Mouse (Mus musculus) hindbrain, embryonic 13.5 days (tissue): ENCODE data around the gene Cyld. TPM values are rescaled to one million over a fixed set of nuclear protein-coding genes. Genes with fewer than 3 reads are reported as not detected.

ENCODE experiments used
- ATAC-seq: fragments of 200-750 bp; cut with Nextera tagmentation; 2 replicates; pipeline ENCODE4 v1.8.0; 2017; ENCODE audit warnings: moderate TSS enrichment; ENCODE audit not compliant: low FRiP score
- H3K27ac ChIP-seq: fragments of 300-500 bp; sonication (generic); 2 replicates; pipeline ENCODE4 v1.5.1; 2015; ENCODE audit warnings: inconsistent platforms, mild to moderate bottlenecking, moderate library complexity
- H3K27me3 ChIP-seq: fragments of 300-500 bp; sonication (generic); 2 replicates; pipeline ENCODE4 v1.6.1; 2015; ENCODE audit warnings: mild to moderate bottlenecking, inconsistent platforms
- H3K36me3 ChIP-seq: fragments of 300-500 bp; sonication (generic); 2 replicates; pipeline ENCODE4 v1.6.1; 2015; ENCODE audit warnings: mild to moderate bottlenecking, inconsistent platforms
- H3K4me1 ChIP-seq: fragments of 300-500 bp; sonication (generic); replicated peaks from 2 replicates; pipeline ENCODE4 v1.6.1; 2015; ENCODE audit warnings: inconsistent platforms
- H3K4me2 ChIP-seq: fragments of 300-500 bp; sonication (generic); 2 replicates; pipeline ENCODE4 v1.6.1; 2015; ENCODE audit warnings: inconsistent platforms, mild to moderate bottlenecking, moderate library complexity
- H3K4me3 ChIP-seq: fragments of 300-500 bp; sonication (generic); 2 replicates; pipeline ENCODE4 v1.5.1; 2015; ENCODE audit warnings: mild to moderate bottlenecking, inconsistent platforms
- H3K9ac ChIP-seq: fragments of 300-500 bp; sonication (generic); 2 replicates; pipeline ENCODE4 v1.6.1; 2015; ENCODE audit warnings: mild to moderate bottlenecking, inconsistent platforms
- H3K9me3 ChIP-seq: fragments of 300-500 bp; sonication (generic); 2 replicates; pipeline ENCODE4 v1.6.1; 2016; ENCODE audit warnings: inconsistent platforms
- WGBS: fragments of 180-500 bp; shearing (Covaris S2); methylation state at CpG from one replicate; pipeline ENCODE4 v1.1.7; 2015; 5-methylcytosine and 5-hydroxymethylcytosine counted together
- polyA plus RNA-seq: library from polyadenylated mRNA; unstranded; fragments of >200 nt; fragmentation: Nextera tagmentation; extraction: Ambion mirVana; gene quantifications from 2 replicates; pipeline ENCODE4 v1.2.1, GENCODE M21; 2015

Cyld gene
- polyA plus RNA-seq, 1 experiment from 2014 or later = 16.2 TPM

DNA sequence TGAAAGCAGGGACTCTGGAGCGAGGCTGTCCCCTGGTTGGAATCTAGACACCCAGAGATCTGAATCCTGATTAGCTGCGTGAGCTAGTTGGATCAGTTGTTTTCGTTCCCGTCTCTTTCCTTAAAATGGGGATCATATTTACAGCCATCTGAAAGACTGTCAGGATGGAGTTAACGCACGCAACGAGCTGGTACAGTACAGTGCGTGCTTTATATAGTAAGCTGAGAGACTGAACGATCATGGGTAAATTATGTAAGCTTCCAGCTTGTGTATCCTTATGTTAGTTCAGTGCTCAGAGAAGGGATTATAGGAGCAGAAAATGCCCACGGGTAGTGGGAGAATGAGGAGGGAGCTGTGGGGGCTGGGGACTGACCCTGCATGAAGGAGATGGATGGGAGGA lies 25.3 kb upstream of the Cyld start:
- WGBS = 89% methylated on average over 10 of the region's 10 CpGs
- no peaks in the 10 kb centered on the region for H3K36me3 ChIP-seq
- no peaks in the 10 kb centered on the region for H3K9me3 ChIP-seq
- no peaks in the 10 kb centered on the region for H3K27me3 ChIP-seq
- H3K4me1 ChIP-seq = peaks cover 18% of the 10 kb centered on the region
- no peak overlapping the region for H3K27ac ChIP-seq
- ATAC-seq = no peak
- no peak overlapping the region for H3K4me3 ChIP-seq
- H3K9ac ChIP-seq = no peak overlapping the region
- H3K4me2 ChIP-seq = no peak overlapping the region

DNA sequence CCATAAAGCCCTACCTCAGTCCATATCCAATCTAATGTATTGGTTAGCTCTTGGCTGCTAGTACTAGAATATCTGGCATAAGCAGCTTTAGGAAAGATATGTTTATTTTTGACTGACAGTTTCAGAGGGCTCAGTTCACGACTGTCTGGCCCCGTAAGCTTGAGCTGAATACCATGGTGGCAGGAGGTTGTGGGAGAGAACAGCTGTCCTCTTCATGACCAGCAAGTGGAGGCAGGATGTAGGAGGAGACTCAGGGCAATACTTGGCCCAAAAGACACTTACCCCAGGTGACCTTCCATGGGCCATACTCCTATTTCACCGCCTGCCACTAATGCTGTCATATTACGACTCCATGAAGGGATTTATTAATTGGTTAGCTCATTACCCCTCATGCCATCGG lies 23.0 kb upstream of the Cyld start:
- no peaks in the 10 kb centered on the region for H3K27me3 ChIP-seq
- 91% methylated on average over 5 of the region's 5 CpGs for WGBS
- no peak overlapping the region for H3K4me2 ChIP-seq
- H3K9ac ChIP-seq = no peak overlapping the region
- H3K27ac ChIP-seq = no peak overlapping the region
- no peak for ATAC-seq
- no peak overlapping the region for H3K4me3 ChIP-seq
- no peaks in the 10 kb centered on the region for H3K9me3 ChIP-seq
- H3K4me1 ChIP-seq = peaks cover 20% of the 10 kb centered on the region
- no peaks in the 10 kb centered on the region for H3K36me3 ChIP-seq

DNA sequence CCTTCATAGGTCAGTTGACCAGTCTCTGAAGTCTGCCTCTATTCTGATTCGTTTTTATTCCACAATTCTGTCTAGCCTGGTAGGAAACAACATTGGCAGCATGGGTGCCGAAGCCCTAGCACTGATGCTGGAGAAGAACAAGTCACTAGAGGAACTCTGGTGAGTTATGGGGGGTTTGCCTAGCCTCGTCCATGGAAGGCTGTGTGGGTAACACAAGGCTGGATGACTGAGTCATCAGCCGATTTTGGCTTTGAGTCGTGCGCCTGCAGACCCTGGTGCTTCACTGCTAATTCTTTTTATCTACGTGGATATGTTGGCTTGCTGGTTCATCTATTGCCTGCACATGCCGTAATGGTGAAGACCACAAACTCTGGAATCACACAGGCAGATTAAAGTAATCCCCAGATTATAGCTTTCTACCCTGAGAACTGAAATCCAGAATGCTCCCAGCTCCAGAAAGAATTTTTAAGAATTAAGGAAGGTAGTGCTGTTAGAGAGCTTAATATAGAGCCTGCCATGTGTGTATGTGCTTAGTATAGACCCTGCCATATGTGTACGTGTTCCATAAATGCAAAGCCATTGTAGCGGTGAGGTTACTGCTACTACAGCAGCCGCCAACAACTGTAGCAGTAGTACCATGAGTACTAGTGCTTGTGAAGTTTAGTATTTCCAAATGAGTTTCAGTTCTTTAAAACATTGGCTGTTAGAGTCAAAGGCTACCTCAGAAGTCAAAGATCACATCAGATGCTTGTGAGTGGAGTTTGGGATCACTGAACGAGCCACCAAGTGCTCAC lies 21.3 kb upstream of the Cyld start:
- H3K36me3 ChIP-seq = no peaks in the 10 kb centered on the region

DNA sequence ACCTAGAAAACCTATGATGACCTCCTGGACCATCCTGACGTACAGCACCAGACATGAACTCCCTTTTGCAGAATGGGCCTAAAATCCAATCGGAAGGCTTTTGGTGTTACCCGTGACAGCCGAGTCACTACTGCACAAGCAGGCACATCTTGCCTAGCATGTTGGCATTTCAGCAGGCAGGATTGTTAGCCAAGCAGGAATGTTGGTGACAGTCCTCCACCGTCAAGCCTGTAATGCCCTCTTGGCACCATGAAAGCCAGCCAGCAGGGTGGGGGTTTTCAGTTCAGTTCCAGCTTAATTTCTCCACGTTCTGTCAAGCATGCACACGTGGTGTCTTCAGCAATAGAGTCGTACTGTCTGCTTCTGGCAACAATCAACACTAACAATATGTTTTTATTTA lies 19.8 kb upstream of the Cyld start:
- Histone ChIP-seq H3K27ac (no peak overlapping the region), H3K4me2 (no peak overlapping the region), H3K9me3 (no peaks in the 10 kb centered on the region), H3K9ac (no peak overlapping the region), H3K27me3 (no peaks in the 10 kb centered on the region), H3K4me3 (no peak overlapping the region), H3K4me1 (peaks cover 15% of the 10 kb centered on the region; the same call in 1 of the 2 replicates), H3K36me3 (no peaks in the 10 kb centered on the region)
- WGBS = 78% methylated on average over 8 of the region's 8 CpGs
- ATAC-seq = no peak

More for the DNA sequence above, 21.3 kb upstream of the Cyld start:
- no peak for ATAC-seq
- Histone ChIP-seq H3K9ac (no peak overlapping the region), H3K4me1 (peaks cover 18% of the 10 kb centered on the region; the same call in 1 of the 2 replicates), H3K4me2 (no peak overlapping the region), H3K9me3 (no peaks in the 10 kb centered on the region), H3K4me3 (no peak overlapping the region), H3K27ac (no peak overlapping the region), H3K27me3 (no peaks in the 10 kb centered on the region)
- 90% methylated on average over 12 of the region's 12 CpGs for WGBS

DNA sequence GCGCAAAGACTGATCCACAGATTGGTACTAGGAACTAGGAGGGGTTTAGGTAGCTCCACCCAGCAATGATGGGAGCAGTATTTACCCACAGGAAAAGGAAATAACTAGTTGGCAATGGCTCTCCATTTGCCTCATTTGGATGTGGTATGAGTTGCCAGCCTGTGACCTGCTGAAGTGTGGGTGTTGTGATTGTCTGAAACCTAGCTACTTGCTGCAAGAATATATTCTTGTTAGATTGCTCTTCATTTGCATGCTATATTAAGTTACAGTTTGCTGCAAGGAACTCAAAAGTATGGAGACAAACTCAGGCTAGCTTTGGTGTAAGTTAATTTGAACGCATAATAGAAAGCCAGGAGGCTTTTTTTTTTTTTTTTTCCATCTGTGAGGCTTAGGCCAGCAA lies 16.3 kb upstream of the Cyld start:
- Histone ChIP-seq H3K27ac (no peak overlapping the region), H3K4me3 (no peak overlapping the region), H3K36me3 (no peaks in the 10 kb centered on the region), H3K4me2 (no peak overlapping the region), H3K27me3 (no peaks in the 10 kb centered on the region), H3K9ac (no peak overlapping the region), H3K9me3 (no peaks in the 10 kb centered on the region), H3K4me1 (peaks cover 15% of the 10 kb centered on the region; the same call in 1 of the 2 replicates)
- ATAC-seq = no peak
- WGBS = 92% methylated on average over 2 of the region's 2 CpGs

DNA sequence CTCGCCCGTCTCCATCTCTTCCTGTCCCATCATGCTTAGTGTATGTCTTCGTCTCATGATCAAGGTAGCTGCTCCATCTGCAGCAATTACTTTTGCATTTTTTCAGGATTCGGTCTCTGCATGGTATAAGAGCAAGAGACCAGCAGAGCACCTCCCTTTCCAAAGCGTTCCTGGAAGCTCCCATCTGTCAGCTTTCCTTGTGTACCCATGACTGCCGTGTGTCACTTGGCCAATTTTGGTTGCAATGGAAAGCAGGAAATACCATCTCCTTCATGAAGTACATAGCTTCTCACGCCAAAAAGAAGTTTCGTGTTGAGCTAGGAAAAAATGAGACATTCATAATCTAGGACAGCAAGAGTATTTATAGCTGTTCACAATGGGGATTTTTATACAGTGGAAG lies 15.8 kb upstream of the Cyld start:
- no peak for ATAC-seq
- WGBS = 91% methylated on average over 8 of the region's 8 CpGs
- Histone ChIP-seq H3K36me3 (no peaks in the 10 kb centered on the region), H3K9me3 (no peaks in the 10 kb centered on the region), H3K4me1 (peaks cover 15% of the 10 kb centered on the region; the same call in 1 of the 2 replicates), H3K4me3 (no peak overlapping the region), H3K4me2 (no peak overlapping the region), H3K27ac (no peak overlapping the region), H3K27me3 (no peaks in the 10 kb centered on the region), H3K9ac (no peak overlapping the region)

DNA sequence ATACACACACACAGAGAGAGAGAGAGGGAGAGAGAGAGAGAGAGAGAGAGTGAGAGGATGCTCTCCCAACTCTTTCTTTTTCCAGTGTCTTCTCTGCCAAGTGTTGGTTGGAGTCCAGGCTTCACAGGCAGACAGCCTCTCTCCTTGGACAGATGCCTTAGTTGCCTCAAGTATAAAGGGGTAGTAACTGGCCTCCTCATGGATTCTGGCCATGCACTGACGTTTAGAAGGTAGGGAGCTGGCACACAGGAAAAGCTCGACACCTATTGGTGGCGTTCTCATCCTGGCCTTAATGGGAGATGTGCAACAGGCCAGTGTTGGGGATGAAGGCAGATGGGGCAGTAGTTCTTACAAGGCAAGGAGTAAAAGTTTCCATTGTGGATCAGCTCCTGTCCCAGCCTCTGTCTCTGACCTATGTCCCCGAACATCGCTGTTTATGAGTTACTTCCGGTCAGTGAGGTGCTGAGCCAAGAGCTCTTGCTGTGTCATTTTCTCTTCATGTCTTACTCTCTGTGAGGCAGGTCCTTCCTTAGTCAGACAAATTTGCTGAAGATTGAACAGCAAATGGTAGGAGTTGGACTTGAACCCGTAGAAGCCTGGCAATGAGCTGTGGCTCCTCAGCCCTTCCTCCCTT lies 13.1 kb upstream of the Cyld start:
- Histone ChIP-seq H3K36me3 (no peaks in the 10 kb centered on the region), H3K4me2 (no peak overlapping the region), H3K9ac (no peak overlapping the region), H3K27ac (no peak overlapping the region), H3K4me1 (0 out of 2 replicates have a peak, but pooled peaks cover 4% of the 10 kb centered on the region), H3K4me3 (no peak overlapping the region), H3K27me3 (no peaks in the 10 kb centered on the region), H3K9me3 (no peaks in the 10 kb centered on the region)
- WGBS = 91% methylated on average over 7 of the region's 7 CpGs
- ATAC-seq = no peak

DNA sequence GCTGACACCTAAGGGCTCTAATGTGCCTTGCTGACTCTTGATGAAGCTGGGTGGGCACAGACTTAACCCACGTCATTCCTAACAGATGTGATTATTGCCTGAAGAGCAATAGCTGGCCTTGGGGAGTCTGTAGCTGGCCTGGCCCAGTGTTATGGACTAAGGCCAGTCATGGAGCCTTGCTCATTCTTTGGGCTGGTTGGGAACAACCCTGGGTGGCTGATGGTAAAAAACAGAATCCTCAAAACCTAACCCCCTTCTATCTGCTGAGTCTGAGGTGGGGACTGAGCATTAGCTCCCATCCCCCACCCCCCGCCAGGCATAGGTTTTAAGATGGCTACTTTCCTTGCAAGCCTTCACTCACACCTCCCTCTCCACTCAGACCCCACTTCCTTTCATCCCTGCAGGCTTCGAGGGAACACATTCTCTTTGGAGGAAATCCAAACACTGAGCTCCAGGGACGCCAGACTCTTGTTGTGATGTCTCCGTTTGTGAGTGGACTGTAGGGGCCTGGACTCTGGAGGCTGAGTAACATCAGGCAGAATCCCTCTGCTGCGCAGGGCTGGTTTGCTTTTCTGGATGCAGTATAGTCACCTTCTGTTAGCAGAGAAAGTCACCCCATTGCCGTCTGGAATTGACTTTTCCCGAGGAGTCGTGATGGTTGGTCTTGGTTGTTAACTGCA lies 10.5 kb upstream of the Cyld start:
- H3K4me2 ChIP-seq = no peak overlapping the region
- H3K27ac ChIP-seq = no peak overlapping the region
- H3K4me1 ChIP-seq = no peaks in the 10 kb centered on the region
- no peak overlapping the region for H3K4me3 ChIP-seq
- ATAC-seq = no peak
- no peaks in the 10 kb centered on the region for H3K27me3 ChIP-seq
- 77% methylated on average over 9 of the region's 9 CpGs for WGBS
- H3K9ac ChIP-seq = no peak overlapping the region
- H3K9me3 ChIP-seq = no peaks in the 10 kb centered on the region
- no peaks in the 10 kb centered on the region for H3K36me3 ChIP-seq

DNA sequence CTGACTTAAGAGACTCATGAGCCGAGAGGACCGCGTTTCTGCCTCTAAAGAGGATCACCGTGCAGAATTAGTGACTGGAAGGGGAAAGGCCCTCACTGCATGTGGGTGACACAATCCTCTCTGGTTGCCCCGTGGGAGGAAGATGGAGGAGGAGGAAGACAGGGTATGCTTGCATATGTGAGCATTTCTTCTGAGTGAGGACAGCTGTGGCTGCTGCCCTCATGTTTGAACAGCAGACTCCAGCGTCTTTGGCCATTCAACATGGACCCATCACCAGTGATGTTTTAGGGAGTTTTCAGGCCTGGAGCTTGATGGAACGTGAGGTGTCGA lies 10.0 kb upstream of the Cyld start:
- no peaks in the 10 kb centered on the region for H3K36me3 ChIP-seq
- no peak for ATAC-seq
- no peak overlapping the region for H3K4me3 ChIP-seq
- H3K4me2 ChIP-seq = no peak overlapping the region
- H3K27ac ChIP-seq = no peak overlapping the region
- no peaks in the 10 kb centered on the region for H3K4me1 ChIP-seq
- no peaks in the 10 kb centered on the region for H3K9me3 ChIP-seq
- no peaks in the 10 kb centered on the region for H3K27me3 ChIP-seq
- WGBS = 81% methylated on average over 8 of the region's 8 CpGs
- H3K9ac ChIP-seq = no peak overlapping the region

DNA sequence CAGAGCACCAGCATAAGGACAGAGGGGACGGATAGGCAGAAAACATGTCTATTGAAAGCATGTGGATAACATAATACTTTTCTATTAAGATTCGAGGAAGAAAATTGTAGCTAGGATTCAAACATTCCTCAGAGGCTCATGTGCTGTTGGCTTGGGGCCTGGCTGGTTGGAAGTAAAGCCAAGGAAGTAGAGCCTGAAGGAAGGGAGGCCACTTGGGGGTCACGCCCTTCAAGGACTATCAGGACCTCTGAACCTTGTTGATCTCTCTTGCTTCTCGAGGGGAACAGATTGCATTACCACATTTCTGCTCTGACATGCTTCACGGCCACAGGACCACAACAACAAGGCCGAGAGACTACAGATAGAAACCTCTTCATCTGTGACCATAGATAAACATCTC lies 7.7 kb upstream of the Cyld start:
- Histone ChIP-seq H3K27ac (no peak overlapping the region), H3K9me3 (no peaks in the 10 kb centered on the region), H3K4me2 (no peak overlapping the region), H3K36me3 (no peaks in the 10 kb centered on the region), H3K9ac (no peak overlapping the region), H3K4me1 (no peaks in the 10 kb centered on the region), H3K4me3 (no peak overlapping the region), H3K27me3 (0 out of 2 replicates have a peak, but pooled peaks cover 3% of the 10 kb centered on the region)
- ATAC-seq = no peak
- 85% methylated on average over 6 of the region's 6 CpGs for WGBS

DNA sequence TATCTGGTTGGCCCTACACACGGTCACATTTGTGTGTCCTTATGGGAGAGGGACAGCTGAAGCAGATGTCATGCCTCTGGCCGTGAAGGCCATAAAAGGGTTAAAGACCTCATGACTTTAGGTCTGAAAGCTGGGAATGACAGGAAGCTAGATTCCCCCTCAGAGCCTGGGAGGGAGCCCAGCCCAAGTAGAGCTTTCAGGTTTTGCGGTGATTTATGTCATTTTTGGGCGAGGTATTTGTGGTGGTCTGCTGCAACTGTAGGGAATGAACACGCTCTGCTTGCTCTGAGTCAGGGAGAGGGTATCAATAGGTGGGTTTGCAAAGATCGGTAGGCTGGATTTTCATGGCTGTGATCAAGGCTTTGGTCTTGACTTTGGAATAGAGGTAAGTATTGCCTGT lies 6.9 kb upstream of the Cyld start:
- Histone ChIP-seq H3K9ac (no peak overlapping the region), H3K4me3 (no peak overlapping the region), H3K36me3 (no peaks in the 10 kb centered on the region), H3K9me3 (no peaks in the 10 kb centered on the region), H3K27me3 (peaks cover 8% of the 10 kb centered on the region; the same call in 1 of the 2 replicates), H3K4me1 (no peaks in the 10 kb centered on the region), H3K4me2 (no peak overlapping the region), H3K27ac (no peak overlapping the region)
- WGBS = 94% methylated on average over 6 of the region's 6 CpGs
- no peak for ATAC-seq

DNA sequence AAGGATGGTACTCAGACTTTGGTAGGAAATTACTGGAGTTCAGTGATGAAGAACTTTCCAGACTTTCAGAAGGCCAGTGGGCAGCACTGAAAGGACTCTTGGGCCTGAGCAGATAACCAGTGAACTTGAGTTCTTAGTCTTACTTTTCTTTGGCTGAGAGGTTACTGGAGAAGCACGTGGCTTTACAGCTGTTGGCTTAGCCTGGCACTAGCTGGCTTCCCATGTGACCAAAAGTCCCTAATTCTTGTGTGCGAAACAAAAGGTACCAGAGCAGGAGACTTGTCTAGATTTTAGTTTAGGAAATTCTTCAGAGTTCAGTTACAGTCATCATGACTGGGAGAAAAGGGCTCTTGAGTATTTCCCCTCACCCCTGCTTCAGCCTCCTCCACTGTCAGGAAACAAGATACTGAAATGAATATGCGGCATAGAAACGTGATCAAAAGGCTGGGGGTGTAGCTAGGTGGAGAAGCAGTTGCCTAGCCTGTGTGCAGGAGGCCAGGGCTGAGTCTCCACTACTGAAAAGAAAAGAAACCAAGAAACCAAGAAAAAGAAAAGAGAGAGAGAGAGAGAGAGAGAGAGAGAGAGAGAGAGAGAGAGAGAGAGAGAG lies 5.4 kb upstream of the Cyld start:
- Histone ChIP-seq H3K4me2 (no peak overlapping the region), H3K9me3 (no peaks in the 10 kb centered on the region), H3K36me3 (no peaks in the 10 kb centered on the region), H3K4me3 (no peak overlapping the region), H3K27me3 (peaks cover 14% of the 10 kb centered on the region; the same call in 1 of the 2 replicates), H3K9ac (no peak overlapping the region), H3K4me1 (peaks cover 5% of the 10 kb centered on the region), H3K27ac (no peak overlapping the region)
- 56% methylated on average over 4 of the region's 4 CpGs for WGBS
- no peak for ATAC-seq
